Mouse (Mus musculus): Measurements from ENCODE around the gene Crybg1.

- TF ChIP-seq CTCF (IDR thresholded peaks at IDR 0.05; ENCODE audit: extremely low read depth, insufficient read depth, low read length) (no peak), POLR2A (IDR thresholded peaks at IDR 0.05; ENCODE audit: extremely low read depth, insufficient read depth, low read length) (no peak)
Measured at GRCm38 (mm10) chr10:44143401-44143800, 5.3 kb downstream of the Crybg1 start.

Data from cortical plate, adult 2 months (tissue).